Mouse (Mus musculus) retina, postnatal 7 days (tissue): ENCODE results near the gene Mecr.

Experiments used
- DNase-seq: peaks from one replicate; pipeline ENCODE4 v3.0.0-alpha.2; 2012; ENCODE audit warnings: low read depth, low spot score

Mecr gene

GRCm38 (mm10) chr4:131890692-131891091 is 47.4 kb downstream of the Mecr start:
- no peak for DNase-seq

DNA sequence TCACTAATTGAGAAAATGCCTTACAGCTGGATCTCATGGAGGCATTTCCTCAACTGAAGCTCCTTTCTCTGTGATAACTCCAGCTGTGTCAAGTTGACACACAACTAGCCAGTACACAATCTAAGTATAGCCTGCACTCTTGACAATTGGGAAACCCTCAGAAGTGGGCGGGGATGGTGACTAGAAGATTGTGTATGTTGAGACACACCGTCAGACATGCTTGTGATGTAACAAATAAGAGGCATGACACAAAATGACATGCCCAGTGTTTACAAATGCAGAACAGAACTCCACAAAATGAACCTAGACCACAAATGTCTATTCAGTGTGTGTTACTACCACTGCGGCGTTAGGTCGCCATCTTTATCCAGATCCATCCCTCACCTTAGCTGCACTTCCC is 53.8 kb downstream of the Mecr start:
- DNase-seq = no peak

- DNase-seq = no peak
Measured at GRCm38 (mm10) chr4:131897787-131898186, 54.5 kb downstream of the Mecr start.

DNA sequence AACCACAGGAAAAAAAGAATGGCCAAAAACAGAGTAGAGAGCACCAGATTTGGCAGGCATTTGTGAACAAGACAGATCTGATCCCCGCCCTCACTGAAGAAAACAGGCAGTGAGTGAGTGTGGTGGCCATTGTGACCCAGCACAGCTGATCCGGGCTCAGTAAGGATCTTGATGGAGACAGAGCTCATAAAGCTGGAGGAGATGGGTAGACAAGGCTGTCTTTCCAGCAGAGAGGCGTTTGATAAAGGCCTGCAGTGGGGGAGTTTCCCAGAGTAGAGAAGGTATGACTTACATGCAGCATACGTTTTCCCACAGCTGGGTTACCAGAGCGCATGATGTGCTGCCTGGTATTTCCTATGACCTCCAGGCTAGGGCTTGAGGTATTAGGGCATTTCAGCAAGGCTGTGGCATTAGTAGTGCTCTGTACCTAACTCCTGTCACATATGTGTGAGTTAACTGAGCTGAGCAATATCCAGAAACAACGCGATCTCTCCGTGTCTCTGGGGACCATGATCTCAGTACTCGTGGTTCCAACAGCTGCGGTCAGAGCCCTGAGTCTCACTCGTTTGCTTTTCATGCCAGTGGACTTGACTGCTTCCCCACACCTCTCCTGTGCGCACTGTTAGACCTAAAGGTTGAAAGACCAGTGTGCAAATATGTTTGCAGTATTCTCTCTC is 55.4 kb downstream of the Mecr start:
- DNase-seq = no peak

- DNase-seq = no peak
Measured at GRCm38 (mm10) chr4:131899180-131899554, 55.9 kb downstream of the Mecr start.

DNA sequence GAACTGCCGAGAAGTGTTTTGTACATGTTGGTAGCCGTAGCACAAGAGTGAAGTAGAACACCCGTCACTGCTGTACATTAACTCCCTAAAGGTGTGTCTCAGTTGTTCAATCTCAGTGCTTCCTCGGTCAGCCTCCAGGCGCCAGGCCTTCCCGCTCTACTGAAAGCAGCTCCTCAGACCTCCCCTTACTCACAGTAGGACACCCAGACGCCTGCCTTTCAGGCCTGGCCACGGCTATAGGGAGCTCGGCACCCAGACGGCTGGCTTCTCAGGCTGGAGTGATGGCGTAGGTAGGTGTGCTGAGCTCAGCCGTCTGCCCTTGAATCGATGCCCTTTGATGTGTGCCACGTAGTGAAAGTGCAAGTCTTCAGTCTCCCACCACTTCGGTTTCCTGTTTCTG is 57.8 kb downstream of the Mecr start:
- no peak for DNase-seq

- DNase-seq = no peak
Measured at GRCm38 (mm10) chr4:131904478-131904877, 61.2 kb downstream of the Mecr start.

GRCm38 (mm10) chr4:131906423-131906822 is 63.2 kb downstream of the Mecr start:
- no peak for DNase-seq

- DNase-seq = no peak
Measured at GRCm38 (mm10) chr4:131907912-131908311, 64.6 kb downstream of the Mecr start.

- DNase-seq = no peak
Measured at GRCm38 (mm10) chr4:131910237-131910994, 67.1 kb downstream of the Mecr start.

GRCm38 (mm10) chr4:131911521-131911920 is 68.3 kb downstream of the Mecr start:
- no peak for DNase-seq

- DNase-seq = no peak
Measured at GRCm38 (mm10) chr4:131913526-131913925, 70.3 kb downstream of the Mecr start.

GRCm38 (mm10) chr4:131914046-131914643 is 70.9 kb downstream of the Mecr start:
- no peak for DNase-seq

DNA sequence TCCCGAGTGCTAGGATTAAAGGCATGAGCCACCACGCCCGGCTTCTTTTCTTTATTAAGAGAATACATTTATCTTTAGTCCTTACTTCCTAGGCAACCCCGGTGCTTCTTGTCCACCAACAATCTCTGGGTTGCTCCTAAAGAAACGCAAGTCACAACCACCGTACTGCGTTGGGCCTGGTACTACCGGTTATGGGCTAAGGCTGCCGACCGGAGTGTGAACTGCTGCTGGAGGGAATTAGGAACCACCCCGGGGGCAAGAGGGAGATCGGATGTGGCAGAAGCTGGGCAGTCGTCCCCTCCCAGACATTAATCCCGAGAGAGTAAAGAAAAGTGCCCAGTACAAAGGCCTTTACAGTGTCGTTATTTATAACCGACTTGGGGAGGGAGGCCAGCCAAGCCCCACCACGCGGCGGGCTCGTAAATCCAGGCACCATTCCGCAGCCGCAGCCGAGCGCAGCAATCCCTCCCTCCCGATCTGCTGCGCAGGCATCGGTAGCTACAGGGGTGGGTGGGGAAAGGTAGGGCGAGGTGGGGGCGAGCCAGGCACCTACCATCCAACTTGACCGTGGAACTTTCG is 71.7 kb downstream of the Mecr start:
- DNase-seq = no peak

DNA sequence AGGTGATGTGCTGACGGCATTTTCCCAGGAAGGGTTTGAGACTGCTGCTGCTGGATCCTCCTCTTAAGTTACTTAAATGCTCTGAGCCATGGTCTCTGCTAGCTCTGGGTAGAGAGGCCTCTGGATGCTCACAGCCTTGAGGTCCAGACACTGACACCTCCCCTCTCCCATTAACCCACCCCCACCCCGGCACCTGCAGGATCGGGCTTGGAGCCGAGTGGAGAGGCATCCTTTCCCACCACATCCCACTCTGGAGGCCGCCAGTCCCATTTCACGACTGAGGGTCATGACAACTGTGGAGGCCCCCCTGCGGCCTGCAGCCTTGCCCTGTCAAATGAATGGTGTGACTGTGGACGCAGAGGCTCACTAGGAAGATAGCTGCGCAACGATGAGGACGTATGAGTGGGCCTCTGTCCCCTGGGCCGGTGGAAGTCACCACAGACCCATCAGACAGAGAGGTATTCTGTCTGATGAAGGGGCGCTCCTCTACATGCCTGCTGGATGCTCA is 72.6 kb downstream of the Mecr start:
- DNase-seq = no peak

DNA sequence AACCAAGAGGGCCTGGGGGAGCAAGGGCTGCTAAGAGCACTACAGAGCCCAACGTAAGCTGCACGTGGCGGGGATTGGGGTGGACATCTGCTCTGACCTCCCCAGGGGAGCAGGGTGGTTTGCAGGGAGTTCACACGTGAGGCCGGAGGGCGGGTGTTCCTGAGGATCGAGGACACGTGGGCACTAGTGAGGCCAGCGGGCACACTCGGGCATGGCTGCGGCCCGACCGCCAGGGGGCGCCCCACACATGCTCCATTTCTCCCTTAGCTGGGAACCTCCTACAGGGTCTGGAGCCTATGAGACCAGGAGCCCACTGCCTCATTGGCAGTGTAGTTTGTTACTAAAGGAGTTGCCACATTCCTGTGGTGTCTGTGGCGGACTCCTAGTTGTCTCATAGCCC is 73.2 kb downstream of the Mecr start:
- peak; percentile 44 for DNase-seq

GRCm38 (mm10) chr4:131917010-131917555 is 73.8 kb downstream of the Mecr start:
- DNase-seq = no peak
